Mouse (Mus musculus): ENCODE data around the gene Uck2. TPM values are rescaled to one million over a fixed set of nuclear protein-coding genes. Genes with fewer than 3 reads are reported as not detected.

The Uck2 gene
- polyA plus RNA-seq, 1 experiment from 2014 or later, result 120 TPM

DNA sequence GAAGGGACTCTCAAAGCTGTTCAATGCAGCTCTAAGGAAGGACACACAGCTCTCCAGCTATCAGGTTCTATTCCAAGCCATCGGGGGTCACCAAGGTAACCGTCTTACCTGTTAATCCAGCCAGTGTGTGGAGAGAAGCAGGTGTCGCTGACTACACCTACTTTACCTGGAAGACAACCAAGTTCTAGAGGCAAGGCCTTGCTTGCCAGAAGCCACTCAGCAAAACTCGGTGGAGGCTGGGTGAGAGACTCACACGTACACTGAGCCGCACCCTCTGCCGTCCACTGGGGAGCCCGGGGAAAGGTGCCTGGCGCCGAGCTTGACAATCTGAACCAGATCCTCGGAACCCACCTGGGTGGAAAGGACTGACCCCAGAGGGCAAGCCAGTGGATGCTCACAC lies 23.4 kb downstream of the Uck2 start:
- Histone ChIP-seq H3K27me3 (ENCODE audit: control insufficient read depth, insufficient read depth, low read length) (no peaks in the 10 kb centered on the region), H3K4me3 (ENCODE audit: low read depth, low read length) (no peak overlapping the region), H3K9me3 (replicated peaks; ENCODE audit: control insufficient read depth, low read length) (no peaks in the 10 kb centered on the region), H3K27ac (replicated peaks; ENCODE audit: low read depth, low read length) (no peak overlapping the region), H3K9ac (replicated peaks; ENCODE audit: low read length) (no peak overlapping the region), H3K36me3 (replicated peaks; ENCODE audit: control insufficient read depth, insufficient read depth, low read depth, low read length) (no peaks in the 10 kb centered on the region), H3K4me2 (ENCODE audit: low read depth, low read length) (no peak overlapping the region), H3K4me1 (ENCODE audit: control insufficient read depth, insufficient read depth, low read length) (no peaks in the 10 kb centered on the region)
- no peak for DNase-seq (ENCODE audit: low spot score)
- no peak for ATAC-seq (replicated peaks; ENCODE audit: insufficient number of reproducible peaks, low FRiP score, low TSS enrichment, low read depth)
- WGBS, result 89% methylated on average over 11 of the region's 11 CpGs

GRCm38 (mm10) chr1:167259702-167260101 lies 25.4 kb downstream of the Uck2 start:
- WGBS, result 79% methylated on average over 10 of the region's 10 CpGs
- H3K4me2 ChIP-seq (ENCODE audit: low read depth, low read length), result no peak overlapping the region
- no peak for DNase-seq (ENCODE audit: low spot score)
- H3K4me1 ChIP-seq (ENCODE audit: control insufficient read depth, insufficient read depth, low read length), result no peaks in the 10 kb centered on the region
- no peaks in the 10 kb centered on the region for H3K9me3 ChIP-seq (replicated peaks; ENCODE audit: control insufficient read depth, low read length)
- no peak overlapping the region for H3K27ac ChIP-seq (replicated peaks; ENCODE audit: low read depth, low read length)
- ATAC-seq (replicated peaks; ENCODE audit: insufficient number of reproducible peaks, low FRiP score, low TSS enrichment, low read depth), result no peak
- H3K36me3 ChIP-seq (replicated peaks; ENCODE audit: control insufficient read depth, insufficient read depth, low read depth, low read length), result no peaks in the 10 kb centered on the region
- no peak overlapping the region for H3K9ac ChIP-seq (replicated peaks; ENCODE audit: low read length)
- no peaks in the 10 kb centered on the region for H3K27me3 ChIP-seq (ENCODE audit: control insufficient read depth, insufficient read depth, low read length)
- no peak overlapping the region for H3K4me3 ChIP-seq (ENCODE audit: low read depth, low read length)

DNA sequence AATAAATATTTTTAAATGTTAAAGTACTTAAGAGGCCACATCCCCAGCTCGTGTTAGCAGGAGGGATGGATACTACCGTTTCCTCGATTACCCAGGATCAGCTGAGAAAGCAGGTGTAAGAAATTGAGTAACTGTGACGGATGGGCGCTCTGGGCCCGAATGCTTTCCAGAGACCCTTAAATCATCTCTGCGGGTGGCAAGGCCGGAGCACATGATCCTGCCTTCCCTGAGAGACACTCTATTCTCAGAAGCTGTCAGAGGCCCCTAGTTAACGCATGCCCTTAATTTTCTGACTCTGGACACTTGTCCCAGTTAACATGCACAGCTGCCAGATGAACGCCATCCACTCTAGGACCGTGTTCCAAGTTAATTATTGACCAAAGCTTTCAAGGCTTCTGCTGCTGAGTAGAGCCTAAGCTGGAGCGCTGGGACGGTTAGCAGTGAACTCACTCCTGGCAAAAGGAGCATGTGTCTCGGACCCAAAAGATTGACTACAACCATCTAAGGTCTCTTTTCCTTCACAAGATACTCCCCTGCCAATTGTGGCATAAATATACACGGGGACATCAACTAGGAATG lies 28.3 kb downstream of the Uck2 start:
- 85% methylated on average over 15 of the region's 15 CpGs for WGBS
- H3K9ac ChIP-seq (replicated peaks; ENCODE audit: low read length), result no peak overlapping the region
- no peak overlapping the region for H3K4me2 ChIP-seq (ENCODE audit: low read depth, low read length)
- no peaks in the 10 kb centered on the region for H3K27me3 ChIP-seq (ENCODE audit: control insufficient read depth, insufficient read depth, low read length)
- ATAC-seq (replicated peaks; ENCODE audit: insufficient number of reproducible peaks, low FRiP score, low TSS enrichment, low read depth) (no peak), DNase-seq (ENCODE audit: low spot score) (no peak)
- no peak overlapping the region for H3K4me3 ChIP-seq (ENCODE audit: low read depth, low read length)
- H3K36me3 ChIP-seq (replicated peaks; ENCODE audit: control insufficient read depth, insufficient read depth, low read depth, low read length), result no peaks in the 10 kb centered on the region
- no peaks in the 10 kb centered on the region for H3K4me1 ChIP-seq (ENCODE audit: control insufficient read depth, insufficient read depth, low read length)
- H3K27ac ChIP-seq (replicated peaks; ENCODE audit: low read depth, low read length), result no peak overlapping the region
- no peaks in the 10 kb centered on the region for H3K9me3 ChIP-seq (replicated peaks; ENCODE audit: control insufficient read depth, low read length)

DNA sequence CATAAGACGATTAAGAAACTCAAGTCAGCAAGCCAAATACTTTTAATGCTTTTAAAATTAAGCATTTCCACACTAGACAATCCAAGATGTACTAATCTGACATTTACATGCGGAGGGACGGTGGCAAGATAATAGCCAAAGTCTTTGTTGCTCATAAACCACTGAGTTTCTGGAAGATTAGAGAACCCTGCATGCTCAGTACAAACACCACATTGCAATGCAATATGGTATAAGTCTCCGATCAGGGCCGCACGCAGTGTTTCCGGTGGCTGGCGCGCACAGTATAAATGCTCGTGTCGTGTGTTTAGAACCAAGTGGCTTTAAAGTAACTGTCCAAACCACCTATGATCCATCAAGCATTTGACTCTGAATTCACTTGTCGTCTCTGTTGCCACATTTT lies 31.5 kb downstream of the Uck2 start:
- DNase-seq (ENCODE audit: low spot score), result no peak
- Histone ChIP-seq H3K36me3 (replicated peaks; ENCODE audit: control insufficient read depth, insufficient read depth, low read depth, low read length) (no peaks in the 10 kb centered on the region), H3K4me1 (ENCODE audit: control insufficient read depth, insufficient read depth, low read length) (no peaks in the 10 kb centered on the region), H3K4me2 (ENCODE audit: low read depth, low read length) (no peak overlapping the region), H3K9me3 (replicated peaks; ENCODE audit: control insufficient read depth, low read length) (no peaks in the 10 kb centered on the region), H3K27me3 (ENCODE audit: control insufficient read depth, insufficient read depth, low read length) (no peaks in the 10 kb centered on the region), H3K9ac (replicated peaks; ENCODE audit: low read length) (no peak overlapping the region), H3K27ac (replicated peaks; ENCODE audit: low read depth, low read length) (no peak overlapping the region), H3K4me3 (ENCODE audit: low read depth, low read length) (no peak overlapping the region)
- no peak for ATAC-seq (replicated peaks; ENCODE audit: insufficient number of reproducible peaks, low FRiP score, low TSS enrichment, low read depth)
- 93% methylated on average over 12 of the region's 12 CpGs for WGBS

GRCm38 (mm10) chr1:167249881-167250280 lies 35.2 kb downstream of the Uck2 start:
- Histone ChIP-seq H3K4me3 (ENCODE audit: low read depth, low read length) (no peak overlapping the region), H3K9me3 (replicated peaks; ENCODE audit: control insufficient read depth, low read length) (no peaks in the 10 kb centered on the region), H3K27ac (replicated peaks; ENCODE audit: low read depth, low read length) (no peak overlapping the region), H3K9ac (replicated peaks; ENCODE audit: low read length) (no peak overlapping the region), H3K4me1 (ENCODE audit: control insufficient read depth, insufficient read depth, low read length) (no peaks in the 10 kb centered on the region), H3K4me2 (ENCODE audit: low read depth, low read length) (no peak overlapping the region), H3K36me3 (replicated peaks; ENCODE audit: control insufficient read depth, insufficient read depth, low read depth, low read length) (no peaks in the 10 kb centered on the region), H3K27me3 (ENCODE audit: control insufficient read depth, insufficient read depth, low read length) (no peaks in the 10 kb centered on the region)
- no peak for DNase-seq (ENCODE audit: low spot score)
- 88% methylated on average over 8 of the region's 8 CpGs for WGBS
- ATAC-seq (replicated peaks; ENCODE audit: insufficient number of reproducible peaks, low FRiP score, low TSS enrichment, low read depth), result no peak

- Histone ChIP-seq H3K4me1 (ENCODE audit: control insufficient read depth, insufficient read depth, low read length) (no peaks in the 10 kb centered on the region), H3K9ac (replicated peaks; ENCODE audit: low read length) (no peak overlapping the region), H3K9me3 (replicated peaks; ENCODE audit: control insufficient read depth, low read length) (no peaks in the 10 kb centered on the region), H3K27me3 (ENCODE audit: control insufficient read depth, insufficient read depth, low read length) (no peaks in the 10 kb centered on the region), H3K4me2 (ENCODE audit: low read depth, low read length) (no peak overlapping the region), H3K4me3 (ENCODE audit: low read depth, low read length) (no peak overlapping the region), H3K27ac (replicated peaks; ENCODE audit: low read depth, low read length) (no peak overlapping the region), H3K36me3 (replicated peaks; ENCODE audit: control insufficient read depth, insufficient read depth, low read depth, low read length) (no peaks in the 10 kb centered on the region)
- WGBS, result 90% methylated on average over 19 of the region's 19 CpGs
- DNase-seq (ENCODE audit: low spot score) (no peak), ATAC-seq (replicated peaks; ENCODE audit: insufficient number of reproducible peaks, low FRiP score, low TSS enrichment, low read depth) (no peak)
These were observed 35.9 kb downstream of the Uck2 start for GRCm38 (mm10) chr1:167249252-167249651.

DNA sequence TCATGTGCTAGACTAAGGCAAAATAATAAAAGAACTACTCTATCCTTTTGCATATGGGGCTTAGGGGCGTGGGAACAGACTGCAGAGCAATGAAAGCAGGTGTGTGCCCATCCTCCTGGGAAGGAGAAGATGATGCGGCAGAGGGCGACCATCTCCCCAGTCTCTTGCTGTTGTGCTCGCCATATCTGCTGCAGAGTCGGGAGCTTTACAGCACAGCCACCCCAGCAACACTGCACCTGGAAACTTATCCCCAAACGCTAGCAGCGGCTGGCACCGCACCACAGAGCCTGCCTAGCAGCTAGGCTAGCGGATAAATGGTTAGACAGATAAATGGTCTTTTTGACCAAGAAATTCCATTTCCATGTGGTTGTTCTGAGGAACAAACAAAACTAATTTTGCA lies 37.2 kb downstream of the Uck2 start:
- H3K4me1 ChIP-seq (ENCODE audit: control insufficient read depth, insufficient read depth, low read length), result no peaks in the 10 kb centered on the region
- H3K9me3 ChIP-seq (replicated peaks; ENCODE audit: control insufficient read depth, low read length), result no peaks in the 10 kb centered on the region
- no peak for ATAC-seq (replicated peaks; ENCODE audit: insufficient number of reproducible peaks, low FRiP score, low TSS enrichment, low read depth)
- no peak overlapping the region for H3K9ac ChIP-seq (replicated peaks; ENCODE audit: low read length)
- H3K27me3 ChIP-seq (ENCODE audit: control insufficient read depth, insufficient read depth, low read length), result no peaks in the 10 kb centered on the region
- no peak overlapping the region for H3K4me3 ChIP-seq (ENCODE audit: low read depth, low read length)
- H3K36me3 ChIP-seq (replicated peaks; ENCODE audit: control insufficient read depth, insufficient read depth, low read depth, low read length), result no peaks in the 10 kb centered on the region
- H3K4me2 ChIP-seq (ENCODE audit: low read depth, low read length), result no peak overlapping the region
- 79% methylated on average over 9 of the region's 9 CpGs for WGBS
- no peak overlapping the region for H3K27ac ChIP-seq (replicated peaks; ENCODE audit: low read depth, low read length)
- DNase-seq (ENCODE audit: low spot score), result no peak

GRCm38 (mm10) chr1:167246976-167247375 lies 38.1 kb downstream of the Uck2 start:
- Histone ChIP-seq H3K36me3 (replicated peaks; ENCODE audit: control insufficient read depth, insufficient read depth, low read depth, low read length) (no peaks in the 10 kb centered on the region), H3K27ac (replicated peaks; ENCODE audit: low read depth, low read length) (no peak overlapping the region), H3K9ac (replicated peaks; ENCODE audit: low read length) (no peak overlapping the region), H3K9me3 (replicated peaks; ENCODE audit: control insufficient read depth, low read length) (no peaks in the 10 kb centered on the region), H3K4me1 (ENCODE audit: control insufficient read depth, insufficient read depth, low read length) (peaks cover 2% of the 10 kb centered on the region; the same call in 1 of the 2 replicates), H3K4me3 (ENCODE audit: low read depth, low read length) (no peak overlapping the region), H3K27me3 (ENCODE audit: control insufficient read depth, insufficient read depth, low read length) (no peaks in the 10 kb centered on the region), H3K4me2 (ENCODE audit: low read depth, low read length) (no peak overlapping the region)
- 81% methylated on average over 8 of the region's 8 CpGs for WGBS
- DNase-seq (ENCODE audit: low spot score) (no peak), ATAC-seq (replicated peaks; ENCODE audit: insufficient number of reproducible peaks, low FRiP score, low TSS enrichment, low read depth) (no peak)
